ENCODE assay signal across 8 mouse cellular contexts in the genomic region with DNA sequence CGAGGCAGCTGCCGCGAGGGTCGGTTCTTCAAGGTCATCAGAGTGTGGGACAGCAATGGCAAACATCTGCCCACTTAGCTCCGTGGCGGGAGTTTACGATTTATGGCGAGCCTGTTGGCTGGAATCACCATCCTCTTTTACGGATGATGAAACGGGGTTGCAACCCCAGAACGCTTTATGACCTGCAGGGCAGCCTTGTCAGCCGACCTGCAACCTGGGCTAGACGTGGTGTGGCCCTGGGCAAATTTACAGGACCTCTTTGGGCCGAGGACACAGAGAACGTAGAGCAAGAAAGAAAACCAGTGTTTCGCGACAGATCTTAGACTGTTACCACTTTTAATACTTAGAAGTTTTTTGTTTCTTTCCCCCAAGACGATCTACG. TPM values are rescaled to one million over a fixed set of nuclear protein-coding genes. Genes with fewer than 3 reads are reported as not detected.
DNase-seq lines count a peak whose midpoint lies in the region; ATAC-seq and TF ChIP-seq lines count a peak whose summit lies in the region.

TSS of gene Slc25a39 (minus strand) at position 113 of the 382 bp plus-strand sequence.

- no peak for TF ChIP-seq EP300 in ES-Bruce4 (IDR thresholded peaks at IDR 0.05; ENCODE audit: insufficient read depth, low read depth, low read length)

- no peak for TF ChIP-seq POLR2A in ES-Bruce4 (IDR thresholded peaks at IDR 0.05; ENCODE audit: insufficient read depth, low read length)
- TF ChIP-seq POLR2A in olfactory bulb, adult 2 months (IDR thresholded peaks at IDR 0.05; ENCODE audit: insufficient read depth, low read depth, low read length): no peak

- H3K4me1 ChIP-seq in ES-Bruce4 (ENCODE audit: control insufficient read depth, insufficient read depth, low read length): peaks cover 4% of the 10 kb centered on the region
- peaks cover 19% of the 10 kb centered on the region for H3K4me1 ChIP-seq in limb, embryonic 13.5 days
- H3K4me1 ChIP-seq in olfactory bulb, adult 2 months (ENCODE audit: control insufficient read depth, insufficient read depth, low read length): peaks cover 25% of the 10 kb centered on the region

- peak within 1 kb of the TSS; percentile 81 for H3K27ac ChIP-seq in ES-Bruce4 (ENCODE audit: insufficient read depth, low read length)
- peak within 1 kb of the TSS; percentile 90 for H3K27ac ChIP-seq in limb, embryonic 13.5 days
- peak within 1 kb of the TSS; percentile 80 for H3K27ac ChIP-seq in olfactory bulb, adult 2 months (ENCODE audit: insufficient read depth, low read depth, low read length)

- ATAC-seq in erythroid progenitor cell, adult 5-6 weeks (replicated peaks; ENCODE audit: low FRiP score, poor library complexity, severe bottlenecking): peak; percentile 12; the same call in 1 of the 2 replicates
- ATAC-seq in limb, embryonic 13.5 days (ENCODE audit: low FRiP score, low read depth): no peak

- intact Hi-C loops in heart, postnatal 25 days (cut with DNase I): loop anchor here (1.0 to 2.0 kb wide), 2 partner anchors 69 to 90 kb away; no protein-coding TSS in a partner anchor

- H3K4me3 ChIP-seq in ES-Bruce4 (ENCODE audit: low read depth, low read length): peak within 1 kb of the TSS; percentile 98
- peak within 1 kb of the TSS; percentile 81 for H3K4me3 ChIP-seq in limb, embryonic 13.5 days
- H3K4me3 ChIP-seq in olfactory bulb, adult 2 months (ENCODE audit: insufficient read depth, low read depth, low read length): peak within 1 kb of the TSS; percentile 78

- peak within 1 kb of the TSS; percentile 91 for H3K9ac ChIP-seq in ES-Bruce4 (ENCODE audit: low read depth, poor library complexity, severe bottlenecking)
- H3K9ac ChIP-seq in limb, embryonic 13.5 days: peak within 1 kb of the TSS; percentile 86

- peak within 1 kb of the TSS; percentile 95 for H3K4me2 ChIP-seq in limb, embryonic 13.5 days (replicated peaks)

- no peaks in the 10 kb centered on the region for H3K9me3 ChIP-seq in ES-Bruce4 (replicated peaks; ENCODE audit: control insufficient read depth, insufficient read depth, low read length, poor library complexity, severe bottlenecking)
- H3K9me3 ChIP-seq in limb, embryonic 13.5 days: no peaks in the 10 kb centered on the region

- no peak for TF ChIP-seq CTCF in ES-Bruce4 (IDR thresholded peaks at IDR 0.05; ENCODE audit: low read depth, low read length)
- no peak for TF ChIP-seq CTCF in olfactory bulb, adult 2 months (IDR thresholded peaks at IDR 0.05; ENCODE audit: insufficient read depth, low read depth, low read length)

- no peaks in the 10 kb centered on the region for H3K27me3 ChIP-seq in ES-Bruce4 (ENCODE audit: control insufficient read depth, insufficient read depth, low read length, poor library complexity, severe bottlenecking)
- H3K27me3 ChIP-seq in limb, embryonic 13.5 days: peaks cover 2% of the 10 kb centered on the region; the same call in 1 of the 2 replicates

- DNase-seq in frontal cortex, adult 2 months (ENCODE audit: extremely low spot score in 1 of 2, low spot score in 1 of 2): no peak
- DNase-seq in frontal cortex, postnatal 25 days (ENCODE audit: low spot score in 2 of 2): no peak
- no peak for DNase-seq in heart, postnatal 25 days (ENCODE audit: low spot score)
- no peak for DNase-seq in right cerebral cortex, adult 18-20 months

- WGBS in limb, embryonic 13.5 days: under 1% methylated on average over 19 of the region's 19 CpGs
- WGBS in olfactory bulb, adult 2 months: under 1% methylated on average over 19 of the region's 19 CpGs

- H3K36me3 ChIP-seq in ES-Bruce4 (ENCODE audit: control insufficient read depth, insufficient read depth, low read length, poor library complexity, severe bottlenecking): peaks cover 32% of the 10 kb centered on the region
- H3K36me3 ChIP-seq in limb, embryonic 13.5 days: peaks cover 22% of the 10 kb centered on the region

RNA-seq across cellular contexts. Expression of gene Slc25a39, which starts in this region (rescaled TPM):
- 82.9 and 90.8 TPM in 2 replicates for polyA plus RNA-seq in frontal cortex, adult 2 months (2012; rRNA removed)
- polyA plus RNA-seq in ES-Bruce4 (2011; ENCODE audit: insufficient read depth, insufficient read length, low read depth, missing spikeins): 284 and 342 TPM in 2 replicates
- total RNA-seq in erythroid progenitor cell, adult 5-6 weeks (2015; ENCODE audit: low replicate concordance): 211 and 271 TPM in 2 replicates
- total RNA-seq in erythroid progenitor cell, adult 5-6 weeks (2017; ENCODE audit: low replicate concordance): 78.9 and 80.8 TPM in 2 replicates
- 100 to 1,000 TPM; 163 to 175 TPM for total RNA-seq in heart, postnatal 25 days (2021)
- 173 and 180 TPM in 2 replicates for polyA plus RNA-seq in limb, embryonic 13.5 days (2015; fragmentation: Nextera tagmentation; extraction: Ambion mirVana)
- not detected in 2 replicates for polyA plus RNA-seq in olfactory bulb, adult 2 months (2012; ENCODE audit: insufficient read depth, insufficient read length, low replicate concordance, missing spikeins)

Comparison
In these comparisons a context has a peak if more than half of its experiments do, and no peak if none do; other contexts are left out.
1. RNA of gene Slc25a39 (polyA plus RNA-seq): 284 to 342 TPM in ES-Bruce4, 173 to 180 TPM in limb, embryonic 13.5 days and 82.9 to 90.8 TPM in frontal cortex, adult 2 months; not detected in olfactory bulb, adult 2 months; every median in the first group is over 10 times any median in the second.
2. Peak in every context shown above with its lines, with median percentiles within 50 percentile points of each other: H3K27ac ChIP-seq and H3K4me3 ChIP-seq.